Mouse (Mus musculus) adrenal gland, postnatal 10 days (tissue): Measurements from ENCODE around the gene Pts. TPM values are rescaled to one million over a fixed set of nuclear protein-coding genes. Genes with fewer than 3 reads are reported as not detected.

Source experiments
- DNase-seq: peaks from one replicate; pipeline ENCODE4 v3.0.0; 2021; ENCODE audit warnings: mixed read lengths
- long read RNA-seq, 2 experiments: library from polyadenylated mRNA; stranded (forward); transcript quantifications; one replicate each; pipeline ENCODE4 v2.0.0; 2021
- total RNA-seq, 2 experiments: library from RNA; stranded (reverse); gene quantifications; 2 replicates each; pipeline ENCODE4 v1.2.3; 2021

The Pts gene
- 10 to 100 TPM; 62.0 to 72.7 TPM for total RNA-seq
- long read RNA-seq, experiment 1, full-length matches to known transcripts, result 52 of 88 reads
- long read RNA-seq, experiment 1, partial matches to known transcripts, result 5 of 88 reads
- long read RNA-seq, experiment 1, other reads (novel, unspliced or antisense), result 31 of 88 reads
- long read RNA-seq, experiment 2, full-length matches to known transcripts, result 36 of 58 reads
- long read RNA-seq, experiment 2, partial matches to known transcripts, result 7 of 58 reads
- long read RNA-seq, experiment 2, other reads (novel, unspliced or antisense), result 15 of 58 reads

- DNase-seq, result peak; percentile 98
Observed at GRCm38 (mm10) chr9:50528293-50528892, at the start of gene Pts. Gene Pts (minus strand): TSS chr9:50528724.

DNA sequence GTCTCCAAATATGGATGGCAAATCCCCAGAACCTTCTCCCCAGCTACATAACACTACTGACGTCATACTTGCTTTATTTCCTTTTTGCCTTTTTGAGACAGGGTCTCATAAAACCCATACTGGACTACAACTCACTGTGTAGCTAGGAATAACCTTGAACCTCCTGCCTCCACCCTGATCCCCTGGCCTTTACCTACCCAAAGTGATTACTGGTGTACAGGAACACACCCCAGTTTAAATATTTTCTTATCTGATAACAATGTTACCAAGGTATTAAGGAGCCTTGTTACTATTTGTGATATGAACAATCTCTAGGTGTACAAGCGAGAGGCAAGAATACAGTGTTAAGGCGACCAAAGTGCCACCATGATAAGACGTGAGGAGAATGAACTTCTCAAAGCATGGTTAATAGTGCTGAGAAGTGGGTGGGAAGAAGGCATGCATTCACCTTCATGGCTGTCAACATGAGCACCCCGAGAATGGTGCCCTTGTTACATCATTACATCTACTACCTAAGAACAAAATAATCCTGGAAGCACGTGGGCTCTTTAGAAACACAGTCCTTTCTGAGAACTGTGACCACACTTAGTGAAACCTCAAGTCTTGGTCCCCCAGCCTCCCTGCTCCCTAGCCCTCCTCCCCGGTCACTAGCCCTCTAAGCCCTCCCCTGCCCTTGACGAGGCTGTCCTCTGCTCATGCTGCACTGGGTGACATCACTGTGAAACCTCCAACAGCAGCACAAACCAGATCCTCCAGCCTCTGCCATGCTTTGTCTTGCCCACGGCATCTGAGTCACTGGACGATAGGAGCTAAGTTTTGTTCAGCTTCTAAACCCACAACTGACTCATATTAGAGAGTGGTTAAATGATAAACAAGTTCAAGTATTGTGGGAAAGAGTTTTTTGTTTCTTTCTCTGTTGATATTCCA lies 41.3 kb upstream of the Pts start:
- DNase-seq, result no peak

- DNase-seq, result no peak
Observed at GRCm38 (mm10) chr9:50567881-50568280, 39.4 kb upstream of the Pts start.

- no peak for DNase-seq
Observed at GRCm38 (mm10) chr9:50567372-50567771, 38.8 kb upstream of the Pts start.

DNA sequence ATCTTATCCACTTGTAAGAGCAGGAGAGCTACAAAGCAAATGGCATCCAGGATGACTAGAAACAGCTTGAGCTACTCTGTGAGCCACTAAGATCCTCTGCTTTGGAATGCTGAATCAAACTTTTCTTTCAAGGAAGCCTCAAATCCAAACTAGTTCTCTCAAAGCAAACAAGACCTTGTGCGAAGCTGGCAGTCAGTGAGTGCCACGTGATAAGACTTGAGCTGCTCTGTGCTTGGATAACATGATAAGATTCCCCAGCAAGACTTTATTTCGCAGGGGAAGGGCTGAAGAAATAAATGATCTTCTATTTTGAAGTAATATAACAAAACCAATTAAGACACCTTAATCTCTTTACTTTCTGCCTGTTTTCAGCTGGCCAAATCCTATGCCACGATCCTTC lies 37.4 kb upstream of the Pts start:
- no peak for DNase-seq

GRCm38 (mm10) chr9:50565173-50565572 lies 36.6 kb upstream of the Pts start:
- DNase-seq, result no peak

GRCm38 (mm10) chr9:50561918-50562360 lies 33.4 kb upstream of the Pts start:
- DNase-seq, result no peak

DNA sequence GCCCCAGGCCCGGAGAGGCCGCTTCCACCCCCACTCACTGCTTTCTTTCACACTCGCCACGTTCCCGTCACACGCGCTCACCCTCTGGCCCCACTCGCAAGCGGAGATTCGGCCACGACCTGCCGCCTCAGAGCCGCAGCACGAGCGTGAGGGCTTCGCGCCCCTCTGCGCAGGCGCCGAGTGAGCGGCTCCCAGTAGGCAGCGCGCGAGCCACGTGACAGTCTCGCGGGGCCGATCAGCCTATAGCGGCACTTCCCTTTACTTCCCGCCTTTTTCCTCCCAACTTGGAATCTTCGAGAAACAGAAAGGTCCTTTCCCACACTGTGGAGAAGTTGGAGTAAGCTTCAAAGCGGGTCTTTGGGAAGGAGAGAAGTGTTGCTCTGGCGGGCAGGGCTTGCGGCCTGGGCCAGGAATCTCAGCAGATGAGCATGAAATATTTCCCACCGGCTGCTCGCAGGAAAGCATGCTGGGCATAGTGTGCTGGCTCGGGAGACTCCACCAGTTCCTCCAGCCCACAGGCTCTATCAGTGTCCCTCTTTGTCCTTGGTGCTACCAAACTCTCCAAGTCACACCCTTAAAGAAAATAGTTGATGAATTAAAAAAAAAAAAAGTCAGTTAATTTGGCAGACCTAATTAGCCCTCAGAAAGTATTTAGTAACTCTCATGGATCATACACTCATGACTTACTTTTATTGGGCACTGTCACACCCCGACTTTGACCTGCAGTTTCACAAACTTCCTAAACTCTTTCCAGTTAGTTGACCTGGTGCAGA lies 32.8 kb upstream of the Pts start, which contains the start of gene Tex12:
Gene Tex12 (minus strand): TSS at position 181 of the 773 bp plus-strand sequence.
- no peak for DNase-seq

GRCm38 (mm10) chr9:50555094-50555446 lies 26.5 kb upstream of the Pts start, which contains the start of gene Bco2:
Gene Bco2 (minus strand): TSS chr9:50555181.
- peak; percentile 17 for DNase-seq

DNA sequence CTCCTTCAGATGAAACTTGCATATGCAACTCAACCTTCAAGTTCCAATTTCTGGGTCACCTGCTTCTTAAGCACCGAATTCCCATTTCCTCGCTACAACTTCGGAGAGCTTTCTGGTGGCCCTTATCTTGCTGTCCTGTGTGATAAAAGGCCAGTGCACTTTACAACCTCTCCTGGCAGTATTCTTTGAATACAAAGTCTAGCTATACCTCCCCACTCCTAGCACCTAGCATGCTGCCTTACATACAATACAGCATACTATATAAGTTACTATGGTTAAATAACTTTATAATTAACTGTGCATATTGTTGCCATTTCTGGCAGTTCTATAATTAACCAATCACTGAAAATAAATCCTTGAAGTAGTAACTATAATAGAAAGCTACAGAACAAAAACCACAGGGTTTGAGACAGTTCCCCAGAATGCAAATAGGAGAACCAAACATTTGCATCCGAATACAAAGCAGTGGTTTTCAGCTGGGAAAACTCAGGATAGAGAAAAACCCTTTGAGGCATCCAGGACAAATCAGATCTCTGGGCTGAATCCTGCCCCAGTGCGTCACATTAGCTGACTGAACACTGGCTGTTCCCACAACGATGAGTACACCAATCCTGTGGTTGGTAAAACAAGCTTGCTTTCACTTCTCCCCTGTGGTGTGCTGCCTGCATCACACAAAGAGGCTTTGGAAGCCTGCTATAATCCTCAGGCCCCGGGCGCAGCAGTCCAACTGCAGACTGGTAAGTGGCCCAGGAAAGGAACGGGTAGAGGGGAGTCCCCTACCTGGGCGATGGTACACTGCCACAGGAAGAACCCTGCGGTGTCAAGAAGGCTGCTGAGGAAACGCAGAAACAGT lies 25.9 kb upstream of the Pts start, which contains the start of gene Il18:
Gene Il18 (plus strand): TSS at position 587 of the 853 bp plus-strand sequence.
- peak; percentile 48 for DNase-seq

- DNase-seq, result no peak
Observed at GRCm38 (mm10) chr9:50553547-50553946, 25.0 kb upstream of the Pts start.

DNA sequence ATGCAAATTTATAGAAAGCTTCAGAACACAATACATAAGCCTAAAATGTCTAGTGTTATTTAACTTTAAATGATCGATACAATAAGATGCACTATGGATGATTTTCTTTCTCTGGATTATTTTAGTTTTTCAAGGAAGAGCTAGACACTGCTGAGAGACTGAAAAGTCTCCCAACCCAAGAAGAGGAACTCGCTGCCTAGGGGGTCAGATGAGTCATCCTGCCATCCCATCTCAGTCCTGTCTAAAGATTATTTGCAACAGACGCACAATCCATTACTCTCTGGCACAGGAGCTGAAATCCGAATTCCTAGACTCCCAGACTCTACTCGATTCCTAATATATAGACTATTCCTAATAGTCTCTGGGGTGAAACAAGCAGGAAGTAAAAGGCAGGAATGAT lies 23.7 kb upstream of the Pts start:
- no peak for DNase-seq

DNA sequence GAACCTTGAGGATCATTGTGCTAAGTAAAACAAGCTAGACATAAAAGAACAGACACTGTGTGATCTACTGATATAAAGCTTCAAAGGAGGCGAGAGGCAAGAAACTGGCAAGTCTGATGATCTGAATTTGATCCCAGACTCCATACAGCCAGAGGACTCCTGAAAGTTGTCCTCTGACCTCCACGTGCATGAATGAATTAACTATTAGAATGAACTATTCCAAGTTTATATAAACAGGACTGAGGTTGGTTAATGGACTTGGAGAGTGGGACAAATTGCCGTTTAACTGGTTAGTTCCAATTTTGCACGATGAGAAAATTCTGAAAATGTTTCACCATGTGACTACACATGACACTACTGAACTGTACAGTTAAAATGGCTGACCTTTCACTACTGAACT lies 20.4 kb upstream of the Pts start:
- no peak for DNase-seq

GRCm38 (mm10) chr9:50547859-50548478 lies 19.4 kb upstream of the Pts start:
- DNase-seq, result no peak

DNA sequence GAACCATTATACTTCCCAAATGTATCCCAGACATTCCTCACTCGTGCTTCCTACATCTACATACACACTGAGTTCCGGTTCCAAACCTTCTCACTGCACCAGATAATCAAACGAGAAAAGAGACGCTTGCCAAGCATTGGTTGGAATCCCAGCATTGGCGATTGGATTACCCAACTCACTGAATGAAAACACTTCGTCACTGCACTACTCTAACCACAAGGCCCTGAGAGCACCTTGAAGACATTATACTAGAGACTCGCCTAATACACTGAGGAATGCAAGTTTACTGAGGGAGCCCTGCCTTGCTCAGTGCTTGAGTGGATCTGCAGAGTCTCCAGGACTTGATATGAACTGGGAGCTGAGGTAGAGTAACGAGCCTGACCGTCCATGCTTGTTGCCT lies 13.9 kb upstream of the Pts start:
- no peak for DNase-seq

DNA sequence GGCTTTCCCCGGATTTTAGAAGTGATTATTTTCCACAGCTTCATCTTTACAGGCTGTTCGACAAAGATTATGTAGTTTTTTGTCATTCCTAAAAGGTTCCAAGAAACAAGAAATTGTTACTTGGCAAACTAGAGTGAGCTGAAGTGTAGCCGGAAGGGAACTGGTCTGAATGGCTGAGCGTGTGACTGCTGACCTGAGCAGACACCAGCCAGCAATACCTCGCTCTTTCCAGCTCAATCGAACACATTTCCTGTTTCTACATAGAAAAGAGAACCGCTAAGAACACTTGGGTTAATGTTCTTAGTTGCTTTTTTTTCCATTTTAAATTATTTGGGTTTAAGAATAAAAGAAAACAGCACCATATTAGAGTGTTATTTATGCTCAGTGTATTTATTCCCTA lies 11.6 kb upstream of the Pts start:
- no peak for DNase-seq

DNA sequence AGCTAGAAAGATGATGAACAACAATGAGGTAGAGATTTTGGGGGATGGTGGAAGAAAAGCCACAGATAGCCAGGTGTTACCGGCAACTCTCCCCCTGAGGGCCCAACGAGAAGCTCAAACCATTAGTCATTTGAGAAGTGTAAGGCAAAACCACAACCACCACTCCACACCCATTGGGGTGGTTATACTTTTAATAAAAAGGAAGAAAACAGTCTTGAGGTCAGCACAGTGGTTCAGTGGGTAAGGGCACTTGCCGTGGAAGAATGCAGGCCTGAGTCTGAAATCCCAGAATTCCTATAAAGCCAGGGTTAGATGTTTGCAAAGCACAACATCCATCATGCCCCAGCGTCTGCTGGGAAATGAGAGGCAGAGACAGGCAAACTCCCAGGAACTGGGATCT lies 8.8 kb upstream of the Pts start:
- DNase-seq, result no peak

DNA sequence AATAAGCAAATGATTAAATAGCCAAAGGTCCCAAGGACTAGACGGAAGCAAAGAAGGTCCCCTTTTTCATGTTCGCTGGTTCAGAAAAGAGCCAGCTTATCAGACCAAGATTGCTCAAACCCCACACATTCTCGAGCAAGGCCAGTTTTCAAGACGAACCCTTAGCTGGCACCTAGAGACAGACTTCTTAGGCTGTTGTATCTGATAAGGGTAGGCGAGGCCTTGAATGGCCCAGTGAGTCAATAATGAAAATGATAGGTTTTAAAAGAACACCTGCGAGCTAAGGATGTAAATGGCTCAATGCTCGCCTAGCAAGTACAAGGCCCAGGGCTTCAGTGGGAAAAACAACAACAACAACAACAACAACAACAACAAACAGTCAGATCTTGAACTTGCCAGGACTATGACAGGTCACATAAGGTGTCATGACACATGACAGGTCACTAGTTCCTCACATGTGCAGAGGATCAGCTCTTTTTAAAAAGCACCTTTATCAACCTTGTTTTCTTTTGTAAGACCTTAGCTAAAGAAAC lies 8.1 kb upstream of the Pts start:
- DNase-seq, result no peak

DNA sequence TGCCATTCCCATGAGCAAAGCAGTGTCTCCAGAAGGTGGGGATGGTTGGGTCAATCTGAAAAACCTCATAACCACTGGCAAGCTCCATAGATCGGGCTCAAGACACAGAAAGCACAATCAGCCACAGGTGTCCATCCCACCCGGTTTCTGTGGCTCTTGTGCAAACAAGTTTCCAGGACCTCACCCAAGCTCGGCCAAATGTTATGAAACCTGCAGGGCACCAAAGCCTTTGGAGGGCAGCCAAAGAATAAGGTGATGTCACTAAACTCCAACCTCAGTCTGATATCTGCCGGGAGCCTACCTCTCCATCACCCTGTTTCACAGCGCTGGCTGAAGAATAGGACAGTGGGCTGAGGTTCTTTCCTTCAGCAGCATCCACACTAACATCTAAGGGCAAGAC lies 7.4 kb upstream of the Pts start:
- DNase-seq, result peak; percentile 42

DNA sequence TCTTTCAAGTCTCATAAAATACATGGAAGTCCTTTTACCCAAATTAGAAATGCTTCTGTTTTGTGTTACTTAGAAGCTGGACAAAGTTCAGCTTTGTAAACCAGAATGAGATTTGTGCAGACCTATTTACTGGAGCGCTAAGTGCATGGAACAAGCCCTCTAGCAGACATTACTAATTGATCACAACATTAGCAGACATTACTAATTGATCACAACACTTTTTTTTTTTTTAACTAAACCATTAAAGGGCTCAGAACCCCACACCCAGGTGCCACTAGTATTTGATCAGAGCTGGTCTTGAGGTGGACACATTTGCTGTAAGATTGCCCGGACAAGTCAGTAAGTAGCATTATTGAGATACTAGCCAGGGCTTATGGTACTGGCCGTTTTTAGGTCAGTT lies 5.3 kb upstream of the Pts start:
- no peak for DNase-seq
